Mouse (Mus musculus) spleen, adult 2 months (tissue): ENCODE measurements around the gene Fxyd3.

Experiments used
- CTCF ChIP-seq: fragments of 200-500 bp; IDR thresholded peaks from 2 replicates; pipeline ENCODE4 v1.5.1; 2011; ENCODE audit warnings: mild to moderate bottlenecking, inconsistent platforms; ENCODE audit not compliant: insufficient read depth, insufficient read length, insufficient replicate concordance; ENCODE audit errors: extremely low read depth
- POLR2A ChIP-seq: fragments of 200-500 bp; IDR thresholded peaks from 2 replicates; pipeline ENCODE4 v1.6.1; 2011; ENCODE audit warnings: low read depth, low read length, inconsistent platforms

DNA sequence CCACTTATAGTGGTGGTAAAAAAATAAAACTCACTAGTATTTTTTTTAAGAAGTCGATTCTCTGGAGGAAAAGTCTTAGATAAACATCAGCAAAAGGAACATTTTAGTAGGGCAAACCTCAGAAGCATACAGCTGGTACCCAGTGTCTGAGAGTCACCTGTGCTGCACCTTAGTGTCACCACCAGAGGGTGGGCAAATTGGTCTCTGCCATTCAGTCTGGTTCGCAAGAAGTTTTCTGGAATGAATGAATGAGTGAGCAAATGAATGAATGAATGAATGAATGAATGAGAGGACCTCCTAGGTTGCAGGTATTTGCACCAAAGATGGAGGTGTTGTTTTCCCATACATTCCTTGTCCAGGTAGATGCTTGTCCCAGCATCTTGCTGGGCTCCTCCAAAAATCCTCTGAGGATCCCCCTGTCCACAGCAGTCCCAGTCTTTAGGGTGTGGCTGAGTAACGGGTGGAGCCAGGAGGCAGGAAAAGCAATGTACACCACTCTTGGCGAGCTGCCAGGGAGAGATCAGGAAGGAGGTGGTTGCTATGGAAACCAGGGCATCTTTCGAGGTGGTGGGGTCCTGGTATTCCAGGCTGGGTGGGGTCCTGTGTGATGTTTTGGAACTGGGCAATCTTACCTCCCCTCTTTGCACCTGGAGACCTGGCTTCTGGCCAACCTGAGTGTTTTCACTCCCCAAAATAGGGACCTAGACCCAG is 27.2 kb downstream of the Fxyd3 start:
- no peak for TF ChIP-seq POLR2A
- TF ChIP-seq CTCF = no peak
